Comparison of ENCODE assay signal across 12 mouse cellular contexts in the genomic region with DNA sequence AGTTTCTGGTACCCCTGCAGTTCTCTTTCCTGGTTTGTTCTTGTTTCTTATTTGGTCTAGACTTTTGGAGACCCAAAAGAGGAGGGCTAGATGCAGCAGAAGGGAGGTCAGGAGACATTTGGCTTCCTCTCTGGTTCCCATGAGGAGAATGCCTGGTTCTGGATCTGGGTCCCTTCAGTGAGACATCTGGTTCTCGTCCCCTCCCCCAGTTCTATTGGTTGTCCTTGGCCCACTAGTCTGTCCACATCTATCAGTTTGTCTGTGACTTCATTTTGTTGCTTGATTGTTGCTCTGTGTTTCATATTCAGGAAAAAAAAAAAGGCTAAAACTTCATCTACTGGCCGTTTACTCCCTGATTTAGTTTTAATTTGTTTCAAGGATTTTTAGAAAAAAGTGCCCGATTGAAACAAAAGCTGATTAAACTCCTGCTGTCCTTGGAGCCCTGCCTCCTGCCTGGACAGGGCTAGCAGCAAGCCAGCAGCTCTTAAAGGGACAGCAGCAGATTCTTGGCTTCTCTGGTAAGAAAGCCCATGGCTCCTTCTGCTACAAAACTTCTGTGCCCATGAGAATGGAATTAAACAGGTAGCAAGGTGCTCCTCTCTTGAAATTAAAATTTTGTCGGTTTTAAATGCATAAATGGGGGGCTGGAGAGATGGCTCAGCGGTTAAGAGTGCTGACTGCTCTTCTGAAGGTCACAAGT. TPM values are rescaled to one million over a fixed set of nuclear protein-coding genes. Genes with fewer than 3 reads are reported as not detected.
A peak's percentile ranks its signal among the peaks of the same experiment; 100 is the strongest.
DNase-seq lines count a peak whose midpoint lies in the region; TF ChIP-seq lines count a peak whose summit lies in the region.
"Had no signal": no experiment of that assay in that cellular context is flagged by ENCODE, and none has a peak within 500 bp of the region (broad histone marks: within the 10 kb centered on the region; RNA-seq: fewer than 3 reads in every experiment).

No protein-coding gene starts in this region.

- peak overlapping the region; percentile 21 for H3K27ac ChIP-seq in layer of hippocampus, adult 2 months
- H3K27ac ChIP-seq: hindbrain, embryonic 10.5 days; macrophage had no signal

- intact Hi-C loops in gastrocnemius, postnatal 14 days (cut with DNase I; ENCODE audit: low total_unique reads) = no loop called here
- intact Hi-C loops in heart, postnatal 10 days (cut with DNase I) = no loop called here

- peak; percentile 9 for DNase-seq in gastrocnemius, postnatal 14 days
- DNase-seq in gastrocnemius, postnatal 10 days = no peak
- no peak for DNase-seq in layer of hippocampus, adult 2 months (ENCODE audit: low spot score in 2 of 2)
- no peak for DNase-seq in layer of hippocampus, postnatal 25 days (ENCODE audit: extremely low spot score in 1 of 2, low spot score in 1 of 2)
- DNase-seq in NIH3T3 (ENCODE audit: low read depth) = peak; percentile 41
- DNase-seq in heart, postnatal 10 days = peak; percentile 51 to 61
- no peak for DNase-seq in neural tube, embryonic 10.5 days (ENCODE audit: extremely low spot score, low spot score)
- no peak for DNase-seq in spleen, postnatal 14 days (ENCODE audit: low spot score in 2 of 2)
- DNase-seq: liver; right cerebral cortex, adult 18-20 months had no signal

- no peak overlapping the region for H3K4me3 ChIP-seq in layer of hippocampus, adult 2 months
- H3K4me3 ChIP-seq: hindbrain, embryonic 10.5 days had no signal

- no peak for TF ChIP-seq CTCF in layer of hippocampus, adult 2 months (conservative IDR thresholded peaks at IDR 0.05)

RNA-seq across cellular contexts. Expression of a gene that starts 5.2 kb away (rescaled TPM):
- total RNA-seq in gastrocnemius, postnatal 14 days (2021) = 1 to 10 TPM; 6.1 to 6.9 TPM
- total RNA-seq in gastrocnemius, postnatal 10 days (2021) = 10 to 100 TPM in 1 of 2 experiments, 1 to 10 TPM in 1; 9.0 to 11.7 TPM
- 10 to 100 TPM; 20.3 to 21.5 TPM for total RNA-seq in layer of hippocampus, adult 2 months (2021)
- 10 to 100 TPM; 20.2 TPM for total RNA-seq in layer of hippocampus, postnatal 25 days (2021)
- 10 to 100 TPM; 20.4 to 26.1 TPM for total RNA-seq in heart, postnatal 10 days (2021)

RNA-seq across cellular contexts. Expression of a gene that starts 32.8 kb away (rescaled TPM):
- total RNA-seq in gastrocnemius, postnatal 14 days (2021) = 1 to 10 TPM; 1.1 to 1.5 TPM
- 1 to 10 TPM; 1.1 to 2.6 TPM for total RNA-seq in gastrocnemius, postnatal 10 days (2021)
- total RNA-seq in layer of hippocampus, adult 2 months (2021) = 1 to 10 TPM in 1 of 2 experiments, under 1 TPM in 1; 0.22 to 1.1 TPM
- under 1 TPM; 0.17 to 0.59 TPM for total RNA-seq in layer of hippocampus, postnatal 25 days (2021)
- total RNA-seq in heart, postnatal 10 days (2021) = 1 to 10 TPM; 4.6 to 4.8 TPM

RNA-seq across cellular contexts. Expression of a gene that starts 46.2 kb away (rescaled TPM):
- 10 to 100 TPM; 47.3 to 51.4 TPM for total RNA-seq in gastrocnemius, postnatal 14 days (2021)
- total RNA-seq in gastrocnemius, postnatal 10 days (2021) = 10 to 100 TPM; 59.3 to 66.1 TPM
- 100 to 1,000 TPM; 141 to 142 TPM for total RNA-seq in layer of hippocampus, adult 2 months (2021)
- total RNA-seq in layer of hippocampus, postnatal 25 days (2021) = 100 to 1,000 TPM; 141 to 143 TPM
- total RNA-seq in heart, postnatal 10 days (2021) = 100 to 1,000 TPM; 112 to 123 TPM

Comparison
In these comparisons a context has a peak if more than half of its experiments do, and no peak if none do; other contexts are left out.
1. DNase-seq: peak in gastrocnemius, postnatal 14 days (single experiment), NIH3T3 (single experiment) and heart, postnatal 10 days (2 of 2); none in gastrocnemius, postnatal 10 days (single experiment), layer of hippocampus, adult 2 months (0 of 2), layer of hippocampus, postnatal 25 days (0 of 2), neural tube, embryonic 10.5 days (single experiment) and spleen, postnatal 14 days (0 of 2).